Mouse (Mus musculus): Measurements from ENCODE around the gene Irgq. TPM values are rescaled to one million over a fixed set of nuclear protein-coding genes. Genes with fewer than 3 reads are reported as not detected.
"Not testable (repeated sequence)": the region's sequence is repeated elsewhere in the genome, so short reads cannot be mapped to it uniquely, and the experiment has no call there.

Irgq gene
- polyA plus RNA-seq, 1 experiment from 2014 or later, result 14.9 TPM

GRCm38 (mm10) chr7:24501492-24501891, 29.0 kb upstream of the Irgq start:
- 46% methylated on average over 21 of the region's 21 CpGs for WGBS
- Histone ChIP-seq H3K36me3 (peaks cover 55% of the 10 kb centered on the region), H3K4me1 (replicated peaks) (peaks cover 49% of the 10 kb centered on the region), H3K9me3 (peaks cover 12% of the 10 kb centered on the region; the same call in 1 of the 2 replicates), H3K27me3 (ENCODE audit: insufficient read depth, poor library complexity, severe bottlenecking) (peaks cover 58% of the 10 kb centered on the region), H3K27ac (no peak overlapping the region), H3K4me3 (no peak overlapping the region)
- no peak for DNase-seq (ENCODE audit: low spot score)

DNA sequence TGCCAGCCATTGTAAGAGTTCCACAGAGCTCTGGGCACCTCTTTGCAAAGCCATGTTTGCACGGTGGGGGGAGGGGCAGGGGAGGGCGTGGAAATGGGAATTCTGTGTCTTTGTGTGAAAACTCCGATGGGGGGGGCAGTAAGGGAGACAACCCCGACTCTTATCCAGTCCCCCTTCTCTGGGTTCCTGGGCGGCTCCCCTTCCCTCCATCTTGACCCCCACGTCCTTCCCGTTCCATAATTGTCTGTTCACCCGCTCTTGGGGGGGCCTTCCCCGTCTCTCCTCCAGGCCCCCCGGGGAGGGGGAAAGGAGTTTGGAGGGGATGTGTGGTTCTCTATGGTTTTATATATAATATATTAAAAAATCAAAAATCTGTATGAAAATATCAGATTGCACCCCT, 26.5 kb upstream of the Irgq start:
- DNase-seq (ENCODE audit: low spot score), result no peak
- 0 out of 2 replicates have a peak overlapping the region, but pooled peaks have one; percentile 20 for H3K27ac ChIP-seq
- peaks cover 64% of the 10 kb centered on the region for H3K4me1 ChIP-seq (replicated peaks)
- peaks cover 8% of the 10 kb centered on the region; the same call in 1 of the 2 replicates for H3K9me3 ChIP-seq
- H3K4me3 ChIP-seq, result no peak overlapping the region
- WGBS, result 27% methylated on average over 10 of the region's 10 CpGs
- peaks cover 34% of the 10 kb centered on the region for H3K27me3 ChIP-seq (ENCODE audit: insufficient read depth, poor library complexity, severe bottlenecking)
- peaks cover 46% of the 10 kb centered on the region for H3K36me3 ChIP-seq

- Histone ChIP-seq H3K36me3 (peaks cover 38% of the 10 kb centered on the region), H3K9me3 (peaks cover 8% of the 10 kb centered on the region; the same call in 1 of the 2 replicates), H3K27me3 (ENCODE audit: insufficient read depth, poor library complexity, severe bottlenecking) (peaks cover 26% of the 10 kb centered on the region), H3K27ac (0 out of 2 replicates have a peak overlapping the region, but pooled peaks have one; percentile 50), H3K4me3 (0 out of 2 replicates have a peak overlapping the region, but pooled peaks have one; percentile 77), H3K4me1 (replicated peaks) (peaks cover 56% of the 10 kb centered on the region)
- 9% methylated on average over 4 of the region's 4 CpGs for WGBS
- no peak for DNase-seq (ENCODE audit: low spot score)
Measured at GRCm38 (mm10) chr7:24504868-24505267, 25.6 kb upstream of the Irgq start.

DNA sequence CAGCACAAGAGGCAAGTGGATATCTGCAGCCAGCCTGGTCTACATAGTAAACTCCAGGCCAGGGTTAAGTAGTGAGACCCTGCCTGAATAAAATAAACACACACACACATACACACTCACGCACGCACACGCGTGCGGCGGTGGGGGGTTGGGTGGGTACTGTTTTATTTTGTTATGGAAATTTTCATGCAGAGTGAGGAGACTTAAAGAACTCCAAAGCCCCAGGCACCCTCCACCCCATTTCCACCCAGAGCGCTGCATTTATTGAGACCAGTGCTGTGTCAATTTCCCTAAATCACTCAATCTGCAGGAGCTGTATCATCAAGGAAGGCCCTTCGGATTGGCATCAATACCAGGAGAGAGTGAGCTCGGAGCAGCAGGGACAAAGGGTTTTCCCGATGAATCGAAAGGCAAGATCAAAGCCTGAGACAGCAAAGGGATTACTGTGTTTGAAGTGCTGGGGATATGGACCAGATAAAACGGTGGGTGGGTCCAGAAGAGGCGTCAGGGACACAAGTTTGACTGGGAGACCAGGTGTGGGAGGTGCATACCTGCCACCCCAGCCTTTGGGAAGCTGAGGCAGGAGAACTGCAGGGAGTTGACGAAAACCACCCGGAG, 24.9 kb upstream of the Irgq start:
- H3K27ac ChIP-seq, result peak overlapping the region; percentile 50
- peaks cover 36% of the 10 kb centered on the region for H3K36me3 ChIP-seq
- WGBS, result 15% methylated on average over 15 of the region's 15 CpGs
- H3K4me1 ChIP-seq (replicated peaks), result peaks cover 49% of the 10 kb centered on the region
- peak overlapping the region; percentile 77 for H3K4me3 ChIP-seq
- peaks cover 6% of the 10 kb centered on the region; the same call in 1 of the 2 replicates for H3K9me3 ChIP-seq
- peak; percentile 21 for DNase-seq (ENCODE audit: low spot score)
- peaks cover 19% of the 10 kb centered on the region for H3K27me3 ChIP-seq (ENCODE audit: insufficient read depth, poor library complexity, severe bottlenecking)

GRCm38 (mm10) chr7:24506065-24506459, 24.4 kb upstream of the Irgq start:
- peak overlapping the region; percentile 100 for H3K27ac ChIP-seq
- H3K36me3 ChIP-seq, result peaks cover 36% of the 10 kb centered on the region
- peaks cover 1% of the 10 kb centered on the region; the same call in 1 of the 2 replicates for H3K9me3 ChIP-seq
- no peak for DNase-seq (ENCODE audit: low spot score)
- peak overlapping the region; percentile 77 for H3K4me3 ChIP-seq
- peaks cover 14% of the 10 kb centered on the region for H3K27me3 ChIP-seq (ENCODE audit: insufficient read depth, poor library complexity, severe bottlenecking)
- peaks cover 49% of the 10 kb centered on the region for H3K4me1 ChIP-seq (replicated peaks)
- WGBS, result 22% methylated on average over 3 of the region's 3 CpGs

DNA sequence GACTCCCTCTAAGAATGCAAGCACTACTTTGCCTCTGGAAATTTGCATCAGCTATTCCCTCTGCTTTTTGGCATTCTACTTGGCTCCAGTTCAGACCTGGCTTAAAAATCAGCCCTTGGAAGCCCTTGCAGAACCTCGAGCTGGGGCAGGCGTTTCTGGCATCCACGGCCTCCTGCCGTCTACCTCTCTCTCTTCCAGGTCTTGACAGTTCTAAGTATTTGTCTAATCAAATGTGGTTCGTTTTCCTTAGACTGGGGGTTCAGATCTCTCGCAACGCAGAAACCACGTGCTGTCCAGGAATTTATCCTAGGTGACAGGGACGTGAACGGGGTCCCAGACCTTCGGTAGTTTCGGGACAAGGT, 24.0 kb upstream of the Irgq start:
- Histone ChIP-seq H3K36me3 (peaks cover 36% of the 10 kb centered on the region), H3K27ac (peak overlapping the region; percentile 100), H3K4me3 (peak overlapping the region; percentile 77), H3K27me3 (ENCODE audit: insufficient read depth, poor library complexity, severe bottlenecking) (peaks cover 10% of the 10 kb centered on the region), H3K4me1 (replicated peaks) (peaks cover 49% of the 10 kb centered on the region), H3K9me3 (no peaks in the 10 kb centered on the region)
- no peak for DNase-seq (ENCODE audit: low spot score)
- under 1% methylated on average over 12 of the region's 12 CpGs for WGBS

GRCm38 (mm10) chr7:24506838-24507725, 23.4 kb upstream of the Irgq start, which contains the start of gene Zfp428:
TSS of gene Zfp428 (plus strand) at chr7:24507006.
- WGBS, result under 1% methylated on average over 84 of the region's 84 CpGs

GRCm38 (mm10) chr7:24507726-24508114, 22.8 kb upstream of the Irgq start:
- Histone ChIP-seq H3K27ac (peak overlapping the region; percentile 100), H3K27me3 (ENCODE audit: insufficient read depth, poor library complexity, severe bottlenecking) (peaks cover 7% of the 10 kb centered on the region; the same call in 1 of the 2 replicates), H3K36me3 (peaks cover 36% of the 10 kb centered on the region), H3K9me3 (no peaks in the 10 kb centered on the region), H3K4me3 (peak overlapping the region; percentile 77), H3K4me1 (replicated peaks) (peaks cover 49% of the 10 kb centered on the region)
- 2% methylated on average over 20 of the region's 20 CpGs for whole genome bisulfite sequencing
- no peak for DNase-seq (ENCODE audit: low spot score)

More at GRCm38 (mm10) chr7:24506838-24507725, 23.4 kb upstream of the Irgq start, which contains the start of gene Zfp428:
- peak; percentile 90 for DNase-seq (ENCODE audit: low spot score)
- Histone ChIP-seq H3K4me3 (peak within 1 kb of the TSS; percentile 77), H3K27ac (peak within 1 kb of the TSS; percentile 100), H3K36me3 (peaks cover 36% of the 10 kb centered on the region), H3K4me1 (replicated peaks) (peaks cover 49% of the 10 kb centered on the region), H3K27me3 (ENCODE audit: insufficient read depth, poor library complexity, severe bottlenecking) (peaks cover 7% of the 10 kb centered on the region; the same call in 1 of the 2 replicates), H3K9me3 (no peaks in the 10 kb centered on the region)

DNA sequence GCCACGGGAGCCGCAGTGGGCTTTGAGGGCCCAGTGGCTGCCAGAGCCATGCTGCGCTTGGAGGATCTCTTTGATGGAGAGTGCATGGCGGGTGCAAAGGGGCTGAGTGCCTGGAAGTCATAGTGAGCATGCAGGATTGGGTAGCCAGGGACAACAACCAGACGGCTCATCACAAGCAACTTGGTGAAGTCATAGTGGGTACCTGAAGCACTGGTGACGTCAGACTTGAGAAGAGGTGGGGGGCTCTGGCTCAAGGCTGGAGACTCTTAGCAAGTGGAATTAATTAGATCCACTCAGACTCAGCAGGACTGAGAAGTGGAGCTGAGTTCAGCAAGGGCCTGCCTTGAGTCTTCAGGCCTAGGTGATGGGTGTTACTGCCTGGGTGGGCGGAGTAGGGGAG, 18.1 kb upstream of the Irgq start, which contains the start of gene AC161166.1:
Gene AC161166.1 (minus strand): TSS at position 101 of the 400 bp plus-strand sequence.
- Histone ChIP-seq H3K9me3 (no peaks in the 10 kb centered on the region), H3K4me1 (replicated peaks) (peaks cover 13% of the 10 kb centered on the region), H3K36me3 (peaks cover 72% of the 10 kb centered on the region), H3K4me3 (no peak within 1 kb of the TSS), H3K27me3 (ENCODE audit: insufficient read depth, poor library complexity, severe bottlenecking) (no peaks in the 10 kb centered on the region), H3K27ac (no peak within 1 kb of the TSS)
- 92% methylated on average over 7 of the region's 7 CpGs for WGBS
- DNase-seq (ENCODE audit: low spot score), result no peak

GRCm38 (mm10) chr7:24516319-24516718, 14.2 kb upstream of the Irgq start:
- not testable (repeated sequence) for H3K27me3 ChIP-seq (ENCODE audit: insufficient read depth, poor library complexity, severe bottlenecking); H3K4me3 ChIP-seq; DNase-seq (ENCODE audit: low spot score); H3K9me3 ChIP-seq; H3K27ac ChIP-seq; H3K4me1 ChIP-seq (replicated peaks)
- 61% methylated on average over 8 of the region's 8 CpGs for WGBS
- peaks cover 75% of the 10 kb centered on the region for H3K36me3 ChIP-seq

DNA sequence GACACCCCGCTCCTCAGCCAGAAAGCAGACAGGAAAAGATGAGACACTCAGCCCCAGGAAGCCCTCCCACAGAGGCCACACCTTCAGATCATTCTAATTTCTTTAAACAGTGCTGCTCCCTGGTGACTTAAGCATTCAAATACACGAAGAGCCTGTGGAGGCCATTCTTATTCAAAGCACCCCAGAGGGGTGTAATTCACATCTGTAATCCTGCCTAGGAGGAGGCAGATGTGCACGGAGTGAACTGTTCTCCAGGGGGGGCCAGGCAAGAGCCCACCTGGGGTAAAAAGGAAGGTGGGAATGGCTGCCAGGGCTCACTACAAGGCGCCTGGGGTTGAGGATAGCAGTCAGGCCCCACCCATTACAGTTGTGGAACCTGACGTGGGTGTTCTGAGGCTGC, 13.4 kb upstream of the Irgq start:
- H3K9me3 ChIP-seq, result no peaks in the 10 kb centered on the region
- DNase-seq (ENCODE audit: low spot score), result no peak
- no peaks in the 10 kb centered on the region for H3K27me3 ChIP-seq (ENCODE audit: insufficient read depth, poor library complexity, severe bottlenecking)
- H3K4me3 ChIP-seq, result no peak overlapping the region
- no peak overlapping the region for H3K27ac ChIP-seq
- H3K36me3 ChIP-seq, result peaks cover 67% of the 10 kb centered on the region
- WGBS, result 39% methylated on average over 5 of the region's 5 CpGs
- H3K4me1 ChIP-seq (replicated peaks), result no peaks in the 10 kb centered on the region

- WGBS, result 56% methylated on average over 6 of the region's 6 CpGs
- DNase-seq (ENCODE audit: low spot score), result no peak
- Histone ChIP-seq H3K9me3 (no peaks in the 10 kb centered on the region), H3K36me3 (peaks cover 62% of the 10 kb centered on the region), H3K27ac (no peak overlapping the region), H3K4me1 (replicated peaks) (no peaks in the 10 kb centered on the region), H3K27me3 (ENCODE audit: insufficient read depth, poor library complexity, severe bottlenecking) (no peaks in the 10 kb centered on the region), H3K4me3 (no peak overlapping the region)
Measured at GRCm38 (mm10) chr7:24517654-24518053, 12.8 kb upstream of the Irgq start.

GRCm38 (mm10) chr7:24519130-24519529, 11.4 kb upstream of the Irgq start:
- no peak for DNase-seq (ENCODE audit: low spot score)
- 45% methylated on average over 3 of the region's 3 CpGs for WGBS
- Histone ChIP-seq H3K27ac (no peak overlapping the region), H3K4me3 (no peak overlapping the region), H3K4me1 (replicated peaks) (no peaks in the 10 kb centered on the region), H3K36me3 (peaks cover 48% of the 10 kb centered on the region), H3K9me3 (no peaks in the 10 kb centered on the region), H3K27me3 (ENCODE audit: insufficient read depth, poor library complexity, severe bottlenecking) (no peaks in the 10 kb centered on the region)

All from hindbrain, embryonic 10.5 days (tissue).